ENCODE assay signal across 19 mouse cellular contexts in the genomic region with DNA sequence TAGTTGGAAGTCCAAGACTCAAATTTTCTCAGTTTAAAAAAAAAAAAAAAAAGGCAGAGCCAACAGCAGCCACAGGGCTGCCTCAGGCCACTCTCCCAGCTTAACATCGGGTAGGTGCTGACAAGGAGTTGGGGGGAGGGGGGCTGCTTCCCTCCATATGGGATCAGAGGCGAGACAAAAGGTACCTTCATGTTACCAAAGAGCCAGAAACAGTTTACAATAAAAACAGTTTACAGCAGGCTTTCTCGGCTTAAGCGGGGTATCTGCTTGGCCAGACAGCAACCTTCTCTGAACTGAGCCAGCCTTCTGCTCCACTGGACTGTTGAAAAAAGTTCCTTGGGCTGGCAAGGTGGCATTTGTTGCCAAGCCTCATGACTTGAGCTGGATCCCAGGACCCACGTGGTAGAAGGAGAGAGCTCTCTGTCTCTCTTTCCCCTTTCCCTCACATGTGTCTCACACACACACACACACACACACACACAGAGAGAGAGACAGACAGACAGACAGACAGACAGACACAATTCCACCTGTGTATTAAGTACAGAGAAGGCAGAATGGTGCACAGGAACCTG.
A peak's percentile ranks its signal among the peaks of the same experiment; 100 is the strongest.
DNase-seq lines count a peak whose midpoint lies in the region; ATAC-seq and TF ChIP-seq lines count a peak whose summit lies in the region.
"Had no signal": no experiment of that assay in that cellular context is flagged by ENCODE, and none has a peak within 500 bp of the region (broad histone marks: within the 10 kb centered on the region; RNA-seq: fewer than 3 reads in every experiment).

No protein-coding gene starts in this region.

- H3K9ac ChIP-seq in limb, embryonic 11.5 days (ENCODE audit: low read length) = no peak overlapping the region
- H3K9ac ChIP-seq: heart, embryonic 15.5 days; hindbrain, embryonic 15.5 days; liver, embryonic 13.5 days had no signal

- no peaks in the 10 kb centered on the region for H3K36me3 ChIP-seq in limb, embryonic 11.5 days (ENCODE audit: control insufficient read depth, insufficient read depth, low read length)
- H3K36me3 ChIP-seq: heart, embryonic 15.5 days; hindbrain, embryonic 15.5 days; liver, embryonic 13.5 days had no signal

- ATAC-seq in limb, embryonic 11.5 days (ENCODE audit: insufficient number of reproducible peaks, low FRiP score, low TSS enrichment, low read depth) = no peak
- no peak for ATAC-seq in CD4-positive, CD25-positive, alpha-beta regulatory T cell, adult 4 months

- no peak overlapping the region for H3K4me2 ChIP-seq in limb, embryonic 11.5 days (ENCODE audit: low read depth, severe bottlenecking)
- H3K4me2 ChIP-seq: heart, embryonic 15.5 days; hindbrain, embryonic 15.5 days; liver, embryonic 13.5 days; midbrain, embryonic 11.5 days had no signal

- no peak for TF ChIP-seq CTCF in brain, embryonic 14.5 days (IDR thresholded peaks at IDR 0.05; ENCODE audit: borderline replicate concordance, extremely low read depth, insufficient read depth, insufficient read length)

- H3K4me1 ChIP-seq in limb, embryonic 11.5 days (ENCODE audit: control insufficient read depth, insufficient read depth, low read length) = peaks cover 57% of the 10 kb centered on the region
- H3K4me1 ChIP-seq: liver, embryonic 13.5 days had no signal

- no peak overlapping the region for H3K4me3 ChIP-seq in limb, embryonic 11.5 days (ENCODE audit: low read depth, low read length)
- H3K4me3 ChIP-seq: erythroblast, embryonic 14.5 days; heart, embryonic 15.5 days; hindbrain, embryonic 15.5 days; liver, embryonic 13.5 days had no signal

- no peaks in the 10 kb centered on the region for H3K27me3 ChIP-seq in limb, embryonic 11.5 days (ENCODE audit: control insufficient read depth, insufficient read depth, low read length)
- H3K27me3 ChIP-seq: heart, embryonic 15.5 days; hindbrain, embryonic 15.5 days; liver, embryonic 13.5 days had no signal

- TF ChIP-seq POLR2A in brain, embryonic 14.5 days (IDR thresholded peaks at IDR 0.05; ENCODE audit: borderline replicate concordance, extremely low read depth, insufficient read depth, insufficient read length, poor library complexity, severe bottlenecking) = no peak

- 14% methylated on average over 5 of the region's 5 CpGs for WGBS in limb, embryonic 11.5 days

- H3K9me3 ChIP-seq in limb, embryonic 11.5 days (ENCODE audit: control insufficient read depth, low read length) = no peaks in the 10 kb centered on the region
- H3K9me3 ChIP-seq: heart, embryonic 15.5 days; hindbrain, embryonic 15.5 days; liver, embryonic 13.5 days had no signal

- peak overlapping the region; percentile 51; the same call in 1 of the 2 replicates for H3K27ac ChIP-seq in limb, embryonic 11.5 days (replicated peaks; ENCODE audit: low read depth, low read length)
- H3K27ac ChIP-seq: heart, embryonic 15.5 days; hindbrain, embryonic 15.5 days; liver, embryonic 13.5 days had no signal

- DNase-seq in embryo, embryonic 11 days = peak; percentile 40
- DNase-seq in embryo, embryonic 9.5 days (ENCODE audit: extremely low spot score) = no peak
- DNase-seq in kidney, postnatal 36 days = peak; percentile 19 to 21
- DNase-seq in kidney, adult 11 months = no peak
- peak; percentile 82 for DNase-seq in brain, embryonic 14.5 days (ENCODE audit: low read depth)
- peak; percentile 63 for DNase-seq in limb, embryonic 11.5 days (ENCODE audit: low spot score)
- DNase-seq in lung, postnatal 25 days (ENCODE audit: low spot score) = no peak
- DNase-seq: B cell, adult 2 months; cerebellum, adult 18-20 months; gastrocnemius, postnatal 25 days; kidney, adult 9 months; liver, embryonic 13.5 days; lung, postnatal 36 days; thymus, postnatal 36 days had no signal

Comparison
In these comparisons a context has a peak if more than half of its experiments do, and no peak if none do; other contexts are left out.
1. DNase-seq: peak in embryo, embryonic 11 days (single experiment), kidney, postnatal 36 days (2 of 2), brain, embryonic 14.5 days (single experiment) and limb, embryonic 11.5 days (single experiment); none in embryo, embryonic 9.5 days (single experiment), kidney, adult 11 months (single experiment) and lung, postnatal 25 days (single experiment).